Mouse (Mus musculus) myocyte (in vitro differentiated cells): Measurements from ENCODE around the gene Itpkb.

ENCODE experiments used
- CEBPB ChIP-seq: IDR thresholded peaks from 2 replicates; pipeline ENCODE4 v1.6.1; 2011; ENCODE audit warnings: mild to moderate bottlenecking, moderate library complexity; ENCODE audit not compliant: poor library complexity, insufficient read depth, severe bottlenecking
- E2F4 ChIP-seq: IDR thresholded peaks from one replicate; pipeline ENCODE4 v1.6.1; 2011; ENCODE audit warnings: mild to moderate bottlenecking, control low read depth, moderate library complexity; ENCODE audit not compliant: insufficient read depth
- MAX ChIP-seq: IDR thresholded peaks from one replicate; pipeline ENCODE4 v1.6.1; 2011; ENCODE audit warnings: low read depth, mild to moderate bottlenecking, control low read depth
- MYOD1 ChIP-seq, 3 experiments: IDR thresholded peaks; one replicate each; pipeline ENCODE4 v1.6.1; 2011; ENCODE audit warnings: control low read depth in 2 of 3, low read depth in 2 of 3, mild to moderate bottlenecking in 2 of 3, moderate library complexity in 1 of 3; ENCODE audit not compliant: insufficient read length in 2 of 3, control insufficient read depth in 1 of 3
- MYOG ChIP-seq, 3 experiments: IDR thresholded peaks; one replicate each; pipeline ENCODE4 v1.6.1; 2011; ENCODE audit warnings: control low read depth in 2 of 3, low read depth in 2 of 3, mild to moderate bottlenecking in 2 of 3; ENCODE audit not compliant: insufficient read length in 2 of 3, control insufficient read depth in 1 of 3, insufficient read depth in 1 of 3
- POLR2A ChIP-seq: IDR thresholded peaks from one replicate; pipeline ENCODE4 v1.6.1; 2011; ENCODE audit warnings: low read depth, mild to moderate bottlenecking, control low read depth, moderate library complexity; ENCODE audit not compliant: insufficient read length
- POLR2AphosphoS2 ChIP-seq: IDR thresholded peaks from one replicate; pipeline ENCODE4 v1.6.1; 2011; ENCODE audit warnings: low read depth, control low read depth; ENCODE audit not compliant: insufficient read length
- SRF ChIP-seq: IDR thresholded peaks from one replicate; pipeline ENCODE4 v1.6.1; 2011; ENCODE audit warnings: low read depth; ENCODE audit not compliant: control insufficient read depth, insufficient read length
- TCF12 ChIP-seq: IDR thresholded peaks from one replicate; pipeline ENCODE4 v1.6.1; 2011; ENCODE audit warnings: mild to moderate bottlenecking, control low read depth; ENCODE audit not compliant: poor library complexity, insufficient read depth, severe bottlenecking
- TCF3 ChIP-seq: IDR thresholded peaks from one replicate; pipeline ENCODE4 v1.6.1; 2011; ENCODE audit warnings: low read depth, control low read depth; ENCODE audit not compliant: insufficient read length
- USF1 ChIP-seq: IDR thresholded peaks from one replicate; pipeline ENCODE4 v1.6.1; 2011; ENCODE audit warnings: low read depth, mild to moderate bottlenecking, control low read depth, moderate library complexity

DNA sequence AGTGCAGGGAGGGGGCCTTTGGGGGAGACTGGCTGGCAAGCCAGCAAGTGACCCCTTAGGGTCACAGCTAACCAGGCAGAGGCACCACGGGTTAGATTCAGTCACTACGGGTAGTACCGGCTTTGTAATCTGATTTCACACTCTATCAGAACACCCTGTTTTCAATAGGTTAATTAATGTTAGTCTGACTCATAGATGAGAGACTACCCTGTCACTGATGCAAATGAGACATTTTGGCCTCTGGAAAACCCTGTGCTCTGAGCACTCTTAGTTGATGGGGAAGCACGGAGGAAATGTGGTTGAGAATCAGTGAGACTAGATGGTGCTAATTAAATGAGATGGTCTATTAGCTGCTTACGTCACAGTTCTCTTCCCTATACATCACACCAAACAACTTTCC, 26.7 kb upstream of the Itpkb start:
- no peak for TF ChIP-seq POLR2A
- no peak for TF ChIP-seq TCF3
- no peak for TF ChIP-seq MAX
- no peak for TF ChIP-seq E2F4
- no peak for TF ChIP-seq MYOD1 (IDR thresholded peaks at IDR 0.05; ENCODE audit: control insufficient read depth in 1 of 3, insufficient read length in 2 of 3, low read depth in 2 of 3)
- no peak for TF ChIP-seq CEBPB
- no peak for TF ChIP-seq USF1
- TF ChIP-seq TCF12: no peak
- TF ChIP-seq POLR2AphosphoS2: no peak
- TF ChIP-seq SRF: no peak
- no peak for TF ChIP-seq MYOG (IDR thresholded peaks at IDR 0.05; ENCODE audit: control insufficient read depth in 1 of 3, insufficient read depth in 1 of 3, insufficient read length in 2 of 3, low read depth in 2 of 3)
